Mouse (Mus musculus): ENCODE data around the gene Them7.

Gene Them7

GRCm38 (mm10) chr2:105416046-105416659 lies 192.0 kb downstream of the Them7 start:
- no peak for DNase-seq (ENCODE audit: inconsistent ontology term)

DNA sequence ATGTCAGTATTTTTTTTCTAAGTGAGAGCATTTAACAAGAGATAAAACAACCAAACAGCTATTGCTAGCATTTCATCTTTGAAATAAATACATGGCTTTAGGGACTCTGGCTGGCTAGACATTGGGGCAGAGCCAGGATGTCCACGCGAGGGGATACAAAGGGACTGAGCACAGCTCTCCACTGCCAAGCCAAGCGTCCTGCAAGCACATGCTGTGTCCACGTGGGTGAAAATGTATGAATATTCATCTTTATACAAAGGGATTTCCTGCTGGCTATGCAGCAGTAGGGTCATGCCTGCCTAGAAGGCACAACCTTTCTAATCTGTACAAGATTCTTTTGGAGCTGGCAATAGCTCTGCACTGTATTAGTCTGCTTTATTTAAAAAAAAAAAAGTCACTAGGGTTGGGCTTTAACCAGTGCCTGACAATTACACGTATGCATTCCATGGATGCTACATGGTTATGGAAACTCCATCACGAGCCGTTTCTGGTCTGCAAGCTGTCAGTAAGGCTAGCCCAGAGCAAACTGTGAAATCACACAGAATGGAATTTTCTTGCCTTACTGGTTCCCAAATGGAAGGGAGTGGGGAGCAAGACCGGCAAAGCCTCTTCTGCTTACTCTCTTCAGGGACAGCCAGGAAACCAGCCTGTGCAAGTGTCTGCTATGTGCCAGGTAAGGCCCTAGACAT lies 192.7 kb downstream of the Them7 start:
- peak; percentile 41 for DNase-seq (ENCODE audit: inconsistent ontology term)

GRCm38 (mm10) chr2:105417663-105418062 lies 193.5 kb downstream of the Them7 start:
- no peak for DNase-seq (ENCODE audit: inconsistent ontology term)

- no peak for DNase-seq (ENCODE audit: inconsistent ontology term)
Observed at GRCm38 (mm10) chr2:105418629-105419227, 194.6 kb downstream of the Them7 start.

- no peak for DNase-seq (ENCODE audit: inconsistent ontology term)
Observed at GRCm38 (mm10) chr2:105427447-105427846, 203.3 kb downstream of the Them7 start.

DNA sequence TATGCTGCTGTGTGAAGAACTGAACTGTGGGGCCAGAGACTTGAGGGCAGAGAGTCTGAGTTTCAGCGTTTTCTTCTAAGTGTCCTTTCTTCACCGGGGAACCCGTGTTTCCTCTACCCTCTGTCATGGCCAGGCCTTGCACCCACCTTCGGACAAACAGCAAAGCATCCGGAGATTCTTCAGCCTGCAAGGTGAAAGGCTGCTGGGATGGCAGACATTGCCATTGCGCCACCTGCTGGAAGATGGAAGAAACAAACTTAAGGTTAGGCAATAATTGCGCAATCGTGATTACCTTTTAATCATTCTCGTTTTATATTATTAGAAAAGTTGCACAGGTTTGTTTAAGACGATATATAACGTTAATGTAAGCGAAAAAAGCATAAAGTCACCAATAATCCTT lies 203.9 kb downstream of the Them7 start:
- peak; percentile 56 for DNase-seq (ENCODE audit: inconsistent ontology term)

DNA sequence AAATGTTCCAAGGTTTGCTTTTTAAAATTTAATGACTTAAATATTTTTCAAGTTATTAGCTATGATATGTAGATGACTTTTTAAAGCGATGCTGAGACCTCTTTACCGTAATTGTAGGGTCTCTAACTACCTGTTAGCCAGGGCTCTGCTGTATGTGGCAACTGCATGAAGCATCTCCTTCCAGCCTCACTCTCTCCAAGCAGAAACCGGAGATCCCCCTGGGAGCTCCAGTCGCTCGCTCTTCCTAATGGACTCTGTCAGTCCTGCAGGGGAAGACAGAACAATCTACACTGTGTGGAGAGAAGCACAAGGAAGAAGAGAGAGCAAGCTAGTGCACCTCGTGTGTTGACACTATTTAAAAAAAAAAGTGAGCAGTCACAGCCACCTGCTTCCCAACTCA lies 204.3 kb downstream of the Them7 start:
- DNase-seq (ENCODE audit: inconsistent ontology term), result no peak

Measured in Muller cell, postnatal 12 days (primary cell).